Mouse (Mus musculus) cerebellum, adult 11-12 months (tissue): ENCODE data around the gene Olfr1029.
"Not testable (repeated sequence)": the region's sequence is repeated elsewhere in the genome, so short reads cannot be mapped to it uniquely, and the experiment has no call there.

ENCODE experiments used
- DNase-seq: peaks from one replicate; pipeline ENCODE4 v3.0.0; 2022

Gene Olfr1029

DNA sequence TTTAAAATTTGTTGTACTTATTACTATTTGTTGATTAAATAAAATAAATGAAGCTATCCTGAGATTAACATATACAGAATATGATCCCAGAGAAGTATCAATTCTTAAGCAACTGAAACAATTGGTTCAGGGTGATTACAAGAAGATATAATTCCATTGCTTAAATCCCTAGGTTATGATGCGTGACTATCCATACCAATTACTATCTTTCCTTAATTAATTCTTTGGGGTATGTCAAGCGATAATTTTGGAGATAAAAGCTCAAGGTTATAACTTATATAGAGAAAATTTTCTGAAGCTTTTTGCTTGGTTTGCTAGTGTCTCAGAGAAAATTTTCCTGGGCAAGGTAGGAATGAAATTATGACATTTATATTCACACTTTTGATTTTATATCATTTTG is at the start of gene Olfr1029:
Gene Olfr1029, plus strand, starts transcription at position 301 of the 400 bp plus-strand sequence.
- DNase-seq: no peak

DNA sequence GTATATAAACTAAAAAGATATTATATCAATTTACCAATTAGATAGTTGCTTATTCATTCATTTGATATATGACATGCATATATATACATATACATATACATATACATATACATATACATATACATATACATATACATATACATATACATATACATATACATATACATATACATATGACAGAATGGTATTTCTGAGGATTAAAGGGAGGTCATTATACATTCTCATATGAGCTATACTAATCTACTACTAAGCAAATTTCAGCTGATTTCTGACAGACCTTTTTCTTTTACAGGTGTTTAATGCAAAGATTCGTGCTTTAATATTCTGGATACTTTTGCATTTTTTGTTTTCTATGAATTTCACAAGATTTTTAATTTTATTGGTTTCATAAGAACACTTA is 23.6 kb upstream of the Olfr1029 start, which contains the start of gene Olfr1028:
Gene Olfr1028, plus strand, starts transcription at position 301 of the 400 bp plus-strand sequence.
- DNase-seq: no peak

DNA sequence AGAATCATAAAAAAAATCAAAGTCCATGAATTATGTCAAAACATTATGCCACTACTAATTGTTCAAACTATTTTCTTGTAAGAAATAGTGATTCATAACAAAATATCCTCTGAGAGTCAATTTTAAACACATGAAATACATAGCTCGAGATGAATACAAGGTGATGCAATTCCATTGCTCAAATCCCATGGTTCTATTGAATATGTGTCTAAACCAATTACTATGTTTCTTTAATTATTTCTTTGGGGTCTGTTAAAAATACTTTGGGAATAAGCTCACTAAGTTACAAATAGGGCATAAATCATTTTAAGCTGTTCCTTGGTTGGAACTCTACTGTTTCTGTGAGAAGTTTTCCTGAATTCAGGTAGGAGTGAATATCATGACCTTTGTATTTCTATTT is 5.3 kb downstream of the Olfr1029 start, which contains the start of gene Olfr1030:
Gene Olfr1030, plus strand, starts transcription at position 301 of the 400 bp plus-strand sequence.
- no peak for DNase-seq

DNA sequence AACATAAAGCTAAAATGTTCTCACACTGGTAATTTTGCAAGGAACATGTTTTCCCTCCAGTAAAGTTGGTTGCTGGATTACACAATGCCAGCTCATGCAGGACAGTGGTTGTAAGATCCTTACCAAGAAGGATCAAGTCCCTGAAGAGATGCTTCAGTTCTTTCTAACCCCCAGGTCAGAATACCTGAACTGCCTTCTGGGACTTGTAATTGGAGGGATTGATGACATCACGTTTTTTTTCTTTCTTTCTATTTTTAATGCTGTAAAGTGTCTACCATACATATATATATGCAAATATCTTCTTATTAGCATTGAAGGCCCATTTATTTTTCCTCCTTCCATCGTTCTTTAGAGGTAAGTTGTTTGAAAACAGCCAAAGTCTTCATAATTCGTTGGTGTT is 16.3 kb downstream of the Olfr1029 start, which contains the start of gene Olfr1031:
Gene Olfr1031, plus strand, starts transcription at position 301 of the 400 bp plus-strand sequence.
- no peak for DNase-seq

DNA sequence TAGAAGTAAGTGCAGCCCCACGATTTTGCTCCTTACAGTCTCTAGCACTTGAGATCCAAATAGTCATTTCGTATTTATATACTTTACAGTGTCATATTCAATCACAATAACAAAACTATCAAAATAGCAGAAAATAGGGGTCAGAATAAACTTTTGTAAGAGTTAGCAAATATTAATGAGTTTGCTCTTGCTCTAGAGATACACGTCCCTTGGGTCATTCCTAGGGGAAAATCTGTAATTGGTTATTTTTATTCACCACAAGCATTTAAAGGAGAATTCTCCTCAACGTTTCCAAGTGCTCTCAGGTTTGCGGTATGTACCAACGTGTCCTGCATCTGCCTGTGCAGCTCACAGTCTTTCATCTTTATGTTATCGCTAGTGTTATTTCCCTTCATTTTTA is 31.5 kb downstream of the Olfr1029 start, which contains the start of gene Olfr1032:
Gene Olfr1032, plus strand, starts transcription at position 301 of the 400 bp plus-strand sequence.
- no peak for DNase-seq

DNA sequence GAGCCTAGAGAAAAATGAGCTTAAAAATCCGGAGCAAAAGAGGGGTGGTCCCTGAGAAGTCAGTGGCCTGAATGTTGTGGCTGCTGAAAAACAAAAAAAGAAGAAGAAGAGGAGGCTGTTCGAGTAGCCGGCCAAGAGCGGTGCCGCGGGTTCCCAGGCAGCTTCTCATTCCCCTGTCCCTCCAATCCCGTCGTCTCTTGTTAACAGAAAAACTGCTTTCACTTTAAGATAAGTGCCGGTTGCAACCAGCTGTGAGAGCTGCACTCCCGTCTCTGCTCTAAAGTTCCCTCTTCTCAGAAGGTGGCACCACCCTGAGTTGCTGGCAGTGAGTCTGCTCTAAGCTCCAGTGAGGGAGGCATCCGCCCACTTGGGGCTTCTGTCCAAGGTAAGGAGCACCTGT is 46.7 kb downstream of the Olfr1029 start, which contains the start of gene Olfr1033:
Gene Olfr1033, plus strand, starts transcription at position 228 of the 400 bp plus-strand sequence.
- not testable (repeated sequence) for DNase-seq

DNA sequence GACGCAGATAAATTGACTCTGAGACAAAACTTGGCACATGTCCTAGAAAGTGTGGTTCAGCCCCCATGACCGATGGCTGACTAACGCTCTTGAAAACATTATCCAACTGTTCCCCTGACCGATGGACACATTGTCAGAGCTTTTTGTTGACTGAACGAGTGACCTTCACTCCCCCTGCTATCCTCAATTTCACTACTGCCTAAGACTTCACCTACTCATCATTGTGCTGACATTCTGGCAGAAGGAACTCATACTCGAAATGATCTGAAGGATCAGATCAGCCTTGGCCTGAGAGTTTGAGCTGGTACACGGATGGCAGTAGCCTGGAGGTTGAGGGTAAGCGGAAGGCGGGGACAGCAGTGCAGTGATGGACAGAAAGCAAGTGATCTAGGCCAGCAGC is 47.8 kb downstream of the Olfr1029 start:
- not testable (repeated sequence) for DNase-seq
